Mouse (Mus musculus) stomach, embryonic 16.5 days (tissue): ENCODE results near the gene Tusc2. TPM values are rescaled to one million over a fixed set of nuclear protein-coding genes. Genes with fewer than 3 reads are reported as not detected.
"Not testable (repeated sequence)": the region's sequence is repeated elsewhere in the genome, so short reads cannot be mapped to it uniquely, and the experiment has no call there.

ENCODE experiments used
- ATAC-seq: fragments of 200-750 bp; cut with Nextera tagmentation; 2 replicates; pipeline ENCODE4 v1.8.0; 2017; ENCODE audit warnings: moderate number of reproducible peaks, moderate TSS enrichment; ENCODE audit not compliant: insufficient read depth, low FRiP score
- H3K27ac ChIP-seq: fragments of 300-500 bp; sonication (generic); 2 replicates; pipeline ENCODE4 v1.5.1; 2014; ENCODE audit warnings: low read length
- H3K27me3 ChIP-seq: fragments of 300-500 bp; sonication (generic); 2 replicates; pipeline ENCODE4 v1.6.1; 2014; ENCODE audit warnings: low read length, control low read depth, mixed read lengths; ENCODE audit not compliant: control insufficient read depth, insufficient read depth
- H3K36me3 ChIP-seq: fragments of 300-500 bp; sonication (generic); 2 replicates; pipeline ENCODE4 v1.6.1; 2014; ENCODE audit warnings: low read length; ENCODE audit not compliant: control insufficient read depth, insufficient read depth
- H3K4me1 ChIP-seq: fragments of 300-500 bp; sonication (generic); 2 replicates; pipeline ENCODE4 v1.6.1; 2014; ENCODE audit warnings: low read length, control low read depth, mixed read lengths; ENCODE audit not compliant: control insufficient read depth, insufficient read depth
- H3K4me2 ChIP-seq: fragments of 300-500 bp; sonication (generic); 2 replicates; pipeline ENCODE4 v1.6.1; 2014; ENCODE audit warnings: low read depth, low read length, mixed read lengths
- H3K4me3 ChIP-seq: fragments of 300-500 bp; sonication (generic); replicated peaks from 2 replicates; pipeline ENCODE4 v1.5.1; 2014; ENCODE audit warnings: mild to moderate bottlenecking, low read length
- H3K9ac ChIP-seq: fragments of 300-500 bp; sonication (generic); 2 replicates; pipeline ENCODE4 v1.6.1; 2014; ENCODE audit warnings: low read length
- H3K9me3 ChIP-seq: fragments of 300-500 bp; sonication (generic); replicated peaks from 2 replicates; pipeline ENCODE4 v1.6.1; 2016; ENCODE audit warnings: low read length, control low read depth; ENCODE audit not compliant: control insufficient read depth
- WGBS: fragments of 180-500 bp; shearing (Covaris S2); extraction: QIAGEN DNeasy Blood & Tissue Kit; methylation state at CpG from one replicate; pipeline ENCODE4 v1.1.7; 2014; 5-methylcytosine and 5-hydroxymethylcytosine counted together
- polyA plus RNA-seq: library from polyadenylated mRNA; unstranded; fragments of >200 nt; fragmentation: Nextera tagmentation; extraction: Ambion mirVana; gene quantifications from 2 replicates; pipeline ENCODE4 v1.2.1, GENCODE M21; 2015

Gene Tusc2
- polyA plus RNA-seq, 1 experiment from 2014 or later, result 38.2 TPM

GRCm38 (mm10) chr9:107555031-107555457 lies 8.0 kb upstream of the Tusc2 start:
- WGBS, result under 1% methylated on average over 23 of the region's 23 CpGs
- Histone ChIP-seq H3K9ac (peak overlapping the region; percentile 93), H3K4me2 (peak overlapping the region; percentile 96), H3K4me1 (peaks cover 45% of the 10 kb centered on the region), H3K4me3 (peak overlapping the region; percentile 73), H3K27ac (peak overlapping the region; percentile 95), H3K36me3 (peaks cover 25% of the 10 kb centered on the region), H3K27me3 (no peaks in the 10 kb centered on the region), H3K9me3 (no peaks in the 10 kb centered on the region)
- peak; percentile 9; the same call in 1 of the 2 replicates for ATAC-seq

GRCm38 (mm10) chr9:107555701-107556100 lies 7.4 kb upstream of the Tusc2 start:
- H3K4me2 ChIP-seq, result peak overlapping the region; percentile 96
- H3K9ac ChIP-seq, result peak overlapping the region; percentile 93
- peaks cover 44% of the 10 kb centered on the region for H3K4me1 ChIP-seq
- peak overlapping the region; percentile 73 for H3K4me3 ChIP-seq
- ATAC-seq, result no peak
- 46% methylated on average over 2 of the region's 2 CpGs for WGBS
- H3K27ac ChIP-seq, result peak overlapping the region; percentile 95
- no peaks in the 10 kb centered on the region for H3K9me3 ChIP-seq
- H3K27me3 ChIP-seq, result no peaks in the 10 kb centered on the region
- H3K36me3 ChIP-seq, result peaks cover 28% of the 10 kb centered on the region

DNA sequence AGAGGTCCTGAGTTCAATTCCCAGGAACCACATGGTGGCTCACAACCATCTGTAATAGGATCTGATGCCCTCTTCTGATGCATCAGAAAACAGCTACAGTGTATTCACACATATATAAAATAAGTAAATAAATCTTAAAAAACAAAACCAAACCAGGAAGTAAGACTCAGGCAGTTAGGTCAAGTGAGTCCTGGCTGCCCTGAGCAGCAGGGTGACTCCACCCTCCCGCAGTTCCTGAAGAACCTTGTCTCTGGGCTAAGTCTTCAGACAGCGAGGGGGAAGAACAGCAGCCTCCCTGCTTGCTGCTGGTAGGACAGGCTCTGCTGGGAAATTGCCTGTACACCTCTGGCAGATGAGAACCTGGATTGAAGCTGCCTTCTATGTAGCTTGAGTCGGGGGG lies 6.7 kb upstream of the Tusc2 start:
- WGBS, result 56% methylated on average over 3 of the region's 3 CpGs
- no peaks in the 10 kb centered on the region for H3K27me3 ChIP-seq
- peak overlapping the region; percentile 93 for H3K9ac ChIP-seq
- no peaks in the 10 kb centered on the region for H3K9me3 ChIP-seq
- H3K36me3 ChIP-seq, result peaks cover 35% of the 10 kb centered on the region
- no peak for ATAC-seq
- H3K4me1 ChIP-seq, result peaks cover 38% of the 10 kb centered on the region
- H3K27ac ChIP-seq, result peak overlapping the region; percentile 95
- peak overlapping the region; percentile 96 for H3K4me2 ChIP-seq
- peak overlapping the region; percentile 73 for H3K4me3 ChIP-seq

GRCm38 (mm10) chr9:107565556-107565955 lies 2.5 kb downstream of the Tusc2 start:
- not testable (repeated sequence) for H3K27me3 ChIP-seq, H3K9me3 ChIP-seq, ATAC-seq, H3K4me3 ChIP-seq
- peaks cover 41% of the 10 kb centered on the region for H3K4me1 ChIP-seq
- H3K9ac ChIP-seq, result 0 out of 2 replicates have a peak overlapping the region, but pooled peaks have one; percentile 4
- peak overlapping the region; percentile 89; the same call in 1 of the 2 replicates for H3K27ac ChIP-seq
- peaks cover 19% of the 10 kb centered on the region for H3K36me3 ChIP-seq
- 47% methylated on average over 5 of the region's 5 CpGs for WGBS
- peak overlapping the region; percentile 90; the same call in 1 of the 2 replicates for H3K4me2 ChIP-seq

DNA sequence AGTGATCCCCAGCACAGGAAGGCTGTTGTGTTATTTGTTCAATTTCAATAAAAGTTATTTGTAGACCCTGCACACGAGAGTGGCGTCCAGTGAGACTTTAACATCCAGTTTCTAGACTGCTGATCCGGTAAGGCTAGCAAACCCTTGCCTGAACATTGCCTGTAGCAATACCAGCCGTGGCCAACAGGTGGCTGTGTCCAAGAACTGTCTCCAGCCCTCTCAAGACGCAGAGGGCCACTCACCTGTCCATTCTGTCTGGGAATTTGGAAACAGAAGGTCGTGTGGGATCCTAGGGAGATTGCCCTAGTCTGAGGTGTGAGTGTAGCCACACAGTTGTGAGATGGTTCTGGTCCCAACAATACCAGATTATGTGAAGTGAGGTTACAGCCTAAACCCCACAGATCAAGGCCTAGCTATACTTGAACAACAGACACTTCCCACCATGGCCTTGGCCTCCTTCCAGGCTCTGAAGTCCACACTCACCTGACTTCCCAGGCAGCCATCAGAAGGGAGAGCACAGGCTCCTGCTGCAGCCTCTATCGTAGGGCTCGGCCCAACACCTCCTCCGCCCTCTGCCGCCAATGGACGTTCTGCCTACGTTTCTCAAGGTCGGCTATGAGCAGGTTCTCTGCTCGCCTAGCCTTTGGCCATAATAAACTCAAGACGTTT lies 3.1 kb downstream of the Tusc2 start:
- no peak overlapping the region for H3K9ac ChIP-seq
- no peak overlapping the region for H3K4me3 ChIP-seq
- H3K27me3 ChIP-seq, result no peaks in the 10 kb centered on the region
- H3K4me2 ChIP-seq, result peak overlapping the region; percentile 90; the same call in 1 of the 2 replicates
- WGBS, result 48% methylated on average over 15 of the region's 15 CpGs
- H3K4me1 ChIP-seq, result peaks cover 47% of the 10 kb centered on the region
- H3K36me3 ChIP-seq, result peaks cover 13% of the 10 kb centered on the region
- peak overlapping the region; percentile 89 for H3K27ac ChIP-seq
- no peak for ATAC-seq
- no peaks in the 10 kb centered on the region for H3K9me3 ChIP-seq

- Histone ChIP-seq H3K4me1 (peaks cover 53% of the 10 kb centered on the region), H3K36me3 (peaks cover 7% of the 10 kb centered on the region), H3K4me2 (peak overlapping the region; percentile 90; the same call in 1 of the 2 replicates), H3K27ac (peak overlapping the region; percentile 89), H3K9ac (peak overlapping the region; percentile 34; the same call in 1 of the 2 replicates), H3K4me3 (no peak overlapping the region), H3K9me3 (no peaks in the 10 kb centered on the region), H3K27me3 (no peaks in the 10 kb centered on the region)
- WGBS, result 45% methylated on average over 3 of the region's 3 CpGs
- no peak for ATAC-seq
These were observed 3.8 kb downstream of the Tusc2 start for GRCm38 (mm10) chr9:107566855-107567254.

DNA sequence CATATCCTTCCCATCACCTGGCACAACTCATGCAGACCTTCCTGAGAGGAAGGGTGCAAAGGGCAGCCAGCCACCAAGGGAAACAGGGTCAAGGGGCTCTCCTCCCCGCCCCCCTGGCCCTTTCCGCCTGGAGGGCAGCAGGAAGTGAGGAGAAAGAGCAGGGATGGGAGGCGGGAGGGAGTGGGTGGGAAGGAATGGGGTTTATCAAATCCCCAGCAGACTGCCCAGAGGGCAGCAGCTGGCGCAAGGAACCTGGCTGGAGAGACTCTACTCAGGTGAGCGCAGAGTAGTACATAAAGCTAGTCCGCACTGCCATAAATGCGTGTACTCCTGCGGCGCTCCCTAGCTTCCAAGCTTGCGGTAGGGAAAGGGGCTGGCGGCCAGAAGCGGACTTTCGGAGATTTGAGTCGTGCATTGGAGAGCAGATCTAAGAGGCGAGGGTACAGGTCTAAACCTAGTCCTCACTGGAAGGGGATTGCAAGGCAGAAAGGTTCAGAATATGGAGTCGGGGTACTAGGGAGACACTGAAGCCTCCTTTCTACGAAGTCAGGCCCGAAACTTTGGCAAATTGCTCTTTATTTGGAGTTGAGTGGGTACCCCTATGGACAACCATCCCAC lies 4.8 kb downstream of the Tusc2 start, which contains the start of gene Hyal2:
Hyal2 (plus strand) TSS at position 244 of the 618 bp plus-strand sequence.
- Histone ChIP-seq H3K27ac (peak within 1 kb of the TSS; percentile 89), H3K27me3 (no peaks in the 10 kb centered on the region), H3K36me3 (peaks cover 7% of the 10 kb centered on the region; the same call in 1 of the 2 replicates), H3K9ac (peak within 1 kb of the TSS; percentile 89), H3K9me3 (no peaks in the 10 kb centered on the region), H3K4me3 (peak within 1 kb of the TSS; percentile 92), H3K4me1 (peaks cover 49% of the 10 kb centered on the region), H3K4me2 (peak within 1 kb of the TSS; percentile 90)
- WGBS, result 6% methylated on average over 18 of the region's 18 CpGs
- no peak for ATAC-seq

- H3K4me3 ChIP-seq, result peak overlapping the region; percentile 92
- no peaks in the 10 kb centered on the region for H3K27me3 ChIP-seq
- peak; percentile 84 for ATAC-seq
- peak overlapping the region; percentile 89 for H3K9ac ChIP-seq
- H3K4me2 ChIP-seq, result peak overlapping the region; percentile 90
- peak overlapping the region; percentile 89 for H3K27ac ChIP-seq
- H3K4me1 ChIP-seq, result peaks cover 48% of the 10 kb centered on the region
- H3K36me3 ChIP-seq, result peaks cover 13% of the 10 kb centered on the region
- WGBS, result under 1% methylated on average over 41 of the region's 41 CpGs
- no peaks in the 10 kb centered on the region for H3K9me3 ChIP-seq
These were observed 5.5 kb downstream of the Tusc2 start for GRCm38 (mm10) chr9:107568331-107569261.
